Mouse (Mus musculus) heart, postnatal 0 days (tissue): ENCODE measurements around the gene Hoxb4.

Experiments used
- CTCF ChIP-seq: IDR thresholded peaks from 2 replicates; pipeline ENCODE4 v1.5.1; 2016; ENCODE audit warnings: antibody characterized with exemption, control low read depth, low read depth
- EP300 ChIP-seq: IDR thresholded peaks from 2 replicates; pipeline ENCODE4 v1.6.1; 2016; ENCODE audit warnings: antibody characterized with exemption, low read depth

- TF ChIP-seq EP300 (no peak), CTCF (no peak)
Measured at GRCm38 (mm10) chr11:96332105-96332504, 14.0 kb downstream of the Hoxb4 start.
